Mouse (Mus musculus) spleen, postnatal 4 days (tissue): Measurements from ENCODE around the gene Nim1k.

Experiments used
- DNase-seq, 2 experiments: peaks; one replicate each; pipeline ENCODE4 v3.0.0; 2022; ENCODE audit warnings: low spot score in 2 of 2

Nim1k gene

GRCm38 (mm10) chr13:119755681-119756471 lies at the start of gene Nim1k:
Nim1k (minus strand) TSS chr13:119755882.
- peak; percentile 22 to 70 for DNase-seq

- DNase-seq = no peak
Observed at GRCm38 (mm10) chr13:119797656-119798055, 42.0 kb upstream of the Nim1k start.

GRCm38 (mm10) chr13:119792791-119793404 lies 37.2 kb upstream of the Nim1k start:
- no peak for DNase-seq

GRCm38 (mm10) chr13:119791580-119792135 lies 36.0 kb upstream of the Nim1k start:
- DNase-seq = no peak

GRCm38 (mm10) chr13:119790761-119791579 lies 35.3 kb upstream of the Nim1k start, which contains the start of gene Zfp131:
Zfp131 (minus strand) TSS chr13:119790889.
- peak; percentile 92 to 96 for DNase-seq

GRCm38 (mm10) chr13:119789851-119790717 lies 34.4 kb upstream of the Nim1k start:
- DNase-seq = peak; percentile 49 to 72

GRCm38 (mm10) chr13:119783581-119783980 lies 27.9 kb upstream of the Nim1k start:
- DNase-seq = no peak

- no peak for DNase-seq
Observed at GRCm38 (mm10) chr13:119768541-119768940, 12.9 kb upstream of the Nim1k start.

- no peak for DNase-seq
Observed at GRCm38 (mm10) chr13:119766480-119766879, 10.8 kb upstream of the Nim1k start.

GRCm38 (mm10) chr13:119756831-119757230 lies 1.1 kb upstream of the Nim1k start:
- no peak for DNase-seq

GRCm38 (mm10) chr13:119755141-119755547 lies 538 bp downstream of the Nim1k start:
- peak in 1 of 2 experiments; percentile 69 for DNase-seq

- DNase-seq = no peak
Observed at GRCm38 (mm10) chr13:119754635-119755020, 1.1 kb downstream of the Nim1k start.

GRCm38 (mm10) chr13:119753859-119754634 lies 1.6 kb downstream of the Nim1k start:
- DNase-seq = no peak

GRCm38 (mm10) chr13:119746930-119747329 lies 8.8 kb downstream of the Nim1k start:
- DNase-seq = no peak

- DNase-seq = no peak
Observed at GRCm38 (mm10) chr13:119743470-119743869, 12.2 kb downstream of the Nim1k start.

- no peak for DNase-seq
Observed at GRCm38 (mm10) chr13:119742711-119743415, 12.8 kb downstream of the Nim1k start.

- no peak for DNase-seq
Observed at GRCm38 (mm10) chr13:119741390-119742237, 14.1 kb downstream of the Nim1k start.

- no peak for DNase-seq
Observed at GRCm38 (mm10) chr13:119731448-119731847, 24.2 kb downstream of the Nim1k start.

GRCm38 (mm10) chr13:119729406-119729805 lies 26.3 kb downstream of the Nim1k start:
- no peak for DNase-seq
